Mouse (Mus musculus) forebrain, postnatal 0 days (tissue): ENCODE results near the gene Rfc5. TPM values are rescaled to one million over a fixed set of nuclear protein-coding genes. Genes with fewer than 3 reads are reported as not detected.

Experiments used
- ATAC-seq: fragments of 200-750 bp; cut with Nextera tagmentation; 2 replicates; pipeline ENCODE4 v1.8.0; 2017; ENCODE audit warnings: mild to moderate bottlenecking, moderate library complexity
- DNase-seq: peaks from one replicate; pipeline ENCODE4 v3.0.0-alpha.2; 2015
- H3K27ac ChIP-seq: fragments of 300-500 bp; sonication (generic); 2 replicates; pipeline ENCODE4 v1.5.1; 2014; ENCODE audit warnings: low read depth, mild to moderate bottlenecking, antibody characterized with exemption, low read length, moderate library complexity, mixed read lengths
- H3K27me3 ChIP-seq: fragments of 300-500 bp; sonication (generic); 2 replicates; pipeline ENCODE4 v1.6.1; 2014; ENCODE audit warnings: mild to moderate bottlenecking, low read length, mixed read lengths; ENCODE audit not compliant: insufficient read depth
- H3K36me3 ChIP-seq: fragments of 300-500 bp; sonication (generic); 2 replicates; pipeline ENCODE4 v1.6.1; 2014; ENCODE audit warnings: mild to moderate bottlenecking, moderate library complexity; ENCODE audit not compliant: insufficient read depth
- H3K4me1 ChIP-seq: fragments of 300-500 bp; sonication (generic); 2 replicates; pipeline ENCODE4 v1.6.1; 2014; ENCODE audit warnings: antibody characterized with exemption; ENCODE audit not compliant: insufficient read depth
- H3K4me2 ChIP-seq: fragments of 300-500 bp; sonication (generic); 2 replicates; pipeline ENCODE4 v1.6.1; 2014; ENCODE audit warnings: low read depth, mild to moderate bottlenecking, moderate library complexity
- H3K4me3 ChIP-seq: fragments of 300-500 bp; sonication (generic); 2 replicates; pipeline ENCODE4 v1.5.1; 2014; ENCODE audit warnings: low read depth, low read length, mixed read lengths
- H3K9ac ChIP-seq: fragments of 300-500 bp; sonication (generic); 2 replicates; pipeline ENCODE4 v1.6.1; 2014; ENCODE audit warnings: mild to moderate bottlenecking
- H3K9me3 ChIP-seq: fragments of 300-500 bp; sonication (generic); 2 replicates; pipeline ENCODE4 v1.6.1; 2016; ENCODE audit warnings: low read length
- CTCF ChIP-seq: sonication (generic); IDR thresholded peaks from 2 replicates; pipeline ENCODE4 v1.5.1; 2016; ENCODE audit warnings: antibody characterized with exemption, control low read depth, low read depth
- WGBS: fragments of 180-500 bp; shearing (Covaris S2); extraction: QIAGEN DNeasy Blood & Tissue Kit; methylation state at CpG from one replicate; pipeline ENCODE4 v1.1.7; 2014; 5-methylcytosine and 5-hydroxymethylcytosine counted together
- polyA plus RNA-seq: library from polyadenylated mRNA; unstranded; fragments of >200 nt; fragmentation: Nextera tagmentation; extraction: Ambion mirVana; gene quantifications from 2 replicates; pipeline ENCODE4 v1.2.1, GENCODE M21; 2015
- total RNA-seq: library from RNA; depleted of rRNA; stranded (reverse); fragments of >200 nt; gene quantifications from 2 replicates; pipeline ENCODE4 v1.2.3, GENCODE M21; 2014

The Rfc5 gene
- total and polyA plus RNA-seq, 2 experiments from 2014 or later = 21.3 to 28.7 TPM

GRCm38 (mm10) chr5:117363066-117363782 lies 25.6 kb downstream of the Rfc5 start:
- no peak for TF ChIP-seq CTCF
- H3K9ac ChIP-seq = no peak overlapping the region
- no peak overlapping the region for H3K4me2 ChIP-seq
- ATAC-seq (no peak), DNase-seq (no peak)
- WGBS = 60% methylated on average over 15 of the region's 15 CpGs
- no peak overlapping the region for H3K27ac ChIP-seq
- no peaks in the 10 kb centered on the region for H3K9me3 ChIP-seq
- H3K27me3 ChIP-seq = no peaks in the 10 kb centered on the region
- H3K4me1 ChIP-seq = peaks cover 12% of the 10 kb centered on the region
- peaks cover 40% of the 10 kb centered on the region for H3K36me3 ChIP-seq
- no peak overlapping the region for H3K4me3 ChIP-seq

GRCm38 (mm10) chr5:117361590-117361989 lies 27.3 kb downstream of the Rfc5 start:
- Histone ChIP-seq H3K4me2 (no peak overlapping the region), H3K9ac (no peak overlapping the region), H3K36me3 (peaks cover 29% of the 10 kb centered on the region), H3K27ac (no peak overlapping the region), H3K9me3 (no peaks in the 10 kb centered on the region), H3K4me3 (no peak overlapping the region), H3K27me3 (no peaks in the 10 kb centered on the region), H3K4me1 (peaks cover 12% of the 10 kb centered on the region)
- no peak for TF ChIP-seq CTCF
- 60% methylated on average over 4 of the region's 4 CpGs for WGBS
- DNase-seq = no peak
- ATAC-seq = no peak

- DNase-seq (no peak), ATAC-seq (no peak)
- Histone ChIP-seq H3K9me3 (no peaks in the 10 kb centered on the region), H3K4me1 (peaks cover 19% of the 10 kb centered on the region), H3K9ac (no peak overlapping the region), H3K36me3 (peaks cover 28% of the 10 kb centered on the region), H3K27ac (no peak overlapping the region), H3K4me3 (no peak overlapping the region), H3K27me3 (no peaks in the 10 kb centered on the region), H3K4me2 (no peak overlapping the region)
- no peak for TF ChIP-seq CTCF
- WGBS = 29% methylated on average over 13 of the region's 13 CpGs
Observed at GRCm38 (mm10) chr5:117360631-117361541, 28.0 kb downstream of the Rfc5 start.

- Histone ChIP-seq H3K27me3 (no peaks in the 10 kb centered on the region), H3K27ac (no peak overlapping the region), H3K4me3 (no peak overlapping the region), H3K9me3 (no peaks in the 10 kb centered on the region), H3K36me3 (peaks cover 21% of the 10 kb centered on the region), H3K9ac (no peak overlapping the region), H3K4me1 (peaks cover 19% of the 10 kb centered on the region), H3K4me2 (0 out of 2 replicates have a peak overlapping the region, but pooled peaks have one; percentile 4)
- WGBS = 23% methylated on average over 13 of the region's 13 CpGs
- no peak for ATAC-seq
- TF ChIP-seq CTCF = no peak
- DNase-seq = no peak
Observed at GRCm38 (mm10) chr5:117360228-117360515, 28.7 kb downstream of the Rfc5 start.

- no peak for DNase-seq
- H3K9ac ChIP-seq = no peak overlapping the region
- 30% methylated on average over 7 of the region's 7 CpGs for WGBS
Observed at GRCm38 (mm10) chr5:117359497-117360227, 29.2 kb downstream of the Rfc5 start.

GRCm38 (mm10) chr5:117358725-117359124 lies 30.1 kb downstream of the Rfc5 start:
- no peaks in the 10 kb centered on the region for H3K9me3 ChIP-seq
- 36% methylated on average over 11 of the region's 11 CpGs for WGBS
- ATAC-seq = peak; percentile 42
- H3K27me3 ChIP-seq = no peaks in the 10 kb centered on the region
- peaks cover 19% of the 10 kb centered on the region for H3K4me1 ChIP-seq
- DNase-seq = peak; percentile 86
- H3K36me3 ChIP-seq = peaks cover 8% of the 10 kb centered on the region; the same call in 1 of the 2 replicates
- H3K9ac ChIP-seq = no peak overlapping the region
- peak overlapping the region; percentile 93 for H3K4me2 ChIP-seq
- peak overlapping the region; percentile 85 for H3K4me3 ChIP-seq
- no peak overlapping the region for H3K27ac ChIP-seq
- peak; percentile 81 for TF ChIP-seq CTCF

More at GRCm38 (mm10) chr5:117359497-117360227, 29.2 kb downstream of the Rfc5 start:
- H3K4me2 ChIP-seq = peak overlapping the region; percentile 4; the same call in 1 of the 2 replicates
- H3K4me1 ChIP-seq = peaks cover 19% of the 10 kb centered on the region
- H3K36me3 ChIP-seq = peaks cover 16% of the 10 kb centered on the region
- H3K4me3 ChIP-seq = no peak overlapping the region
- TF ChIP-seq CTCF = no peak
- H3K27me3 ChIP-seq = no peaks in the 10 kb centered on the region
- no peak for ATAC-seq
- no peaks in the 10 kb centered on the region for H3K9me3 ChIP-seq
- H3K27ac ChIP-seq = no peak overlapping the region
